Mouse (Mus musculus) limb, embryonic 15.5 days (tissue): ENCODE results near the gene Olfr339. TPM values are rescaled to one million over a fixed set of nuclear protein-coding genes. Genes with fewer than 3 reads are reported as not detected.
"Not testable (repeated sequence)": the region's sequence is repeated elsewhere in the genome, so short reads cannot be mapped to it uniquely, and the experiment has no call there.

ENCODE experiments used
- ATAC-seq: fragments of 200-750 bp; cut with Nextera tagmentation; 2 replicates; pipeline ENCODE4 v1.8.0; 2017; ENCODE audit warnings: low read depth, moderate TSS enrichment; ENCODE audit not compliant: insufficient number of reproducible peaks, low FRiP score, low TSS enrichment
- H3K27ac ChIP-seq: fragments of 300-500 bp; sonication (generic); 2 replicates; pipeline ENCODE4 v1.5.1; 2015; ENCODE audit warnings: moderate library complexity, mild to moderate bottlenecking, inconsistent platforms
- H3K27me3 ChIP-seq: fragments of 300-500 bp; sonication (generic); 2 replicates; pipeline ENCODE4 v1.6.1; 2015; ENCODE audit warnings: inconsistent platforms
- H3K36me3 ChIP-seq: fragments of 300-500 bp; sonication (generic); 2 replicates; pipeline ENCODE4 v1.6.1; 2015; ENCODE audit warnings: inconsistent platforms
- H3K4me1 ChIP-seq: fragments of 300-500 bp; sonication (generic); 2 replicates; pipeline ENCODE4 v1.6.1; 2015; ENCODE audit warnings: inconsistent platforms
- H3K4me2 ChIP-seq: fragments of 300-500 bp; sonication (generic); 2 replicates; pipeline ENCODE4 v1.6.1; 2015; ENCODE audit warnings: mild to moderate bottlenecking, inconsistent platforms
- H3K4me3 ChIP-seq: fragments of 300-500 bp; sonication (generic); 2 replicates; pipeline ENCODE4 v1.5.1; 2015; ENCODE audit warnings: mild to moderate bottlenecking, inconsistent platforms
- H3K9ac ChIP-seq: fragments of 300-500 bp; sonication (generic); 2 replicates; pipeline ENCODE4 v1.6.1; 2015; ENCODE audit warnings: inconsistent platforms
- H3K9me3 ChIP-seq: fragments of 300-500 bp; sonication (generic); 2 replicates; pipeline ENCODE4 v1.6.1; 2016; ENCODE audit warnings: inconsistent platforms
- WGBS: fragments of 180-500 bp; shearing (Covaris S2); methylation state at CpG from one replicate; pipeline ENCODE4 v1.1.7; 2015; 5-methylcytosine and 5-hydroxymethylcytosine counted together
- polyA plus RNA-seq: library from polyadenylated mRNA; unstranded; fragments of >200 nt; fragmentation: Nextera tagmentation; extraction: Ambion mirVana; gene quantifications from 2 replicates; pipeline ENCODE4 v1.2.1, GENCODE M21; 2015

The Olfr339 gene
- not detected in 2 replicates for polyA plus RNA-seq

DNA sequence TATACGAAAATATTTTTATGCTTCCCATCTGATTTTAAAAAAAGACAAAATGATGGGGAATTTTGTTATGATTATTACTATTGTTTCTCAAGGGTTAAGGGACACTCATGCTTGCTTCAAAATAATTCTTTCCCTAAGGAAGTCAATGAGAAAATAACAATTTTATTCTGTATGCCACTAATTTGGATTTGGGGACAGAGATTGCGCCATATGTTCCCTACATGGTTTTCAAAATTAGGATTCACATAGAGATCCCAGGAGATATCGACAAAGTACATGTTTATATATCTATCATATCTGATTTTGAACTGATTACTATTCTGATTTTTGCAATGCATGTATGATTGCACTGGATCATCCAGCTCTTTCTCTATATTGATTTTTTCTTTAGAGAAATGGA is at the start of gene Olfr339:
Olfr339 (plus strand) TSS at position 301 of the 400 bp plus-strand sequence.
- no peaks in the 10 kb centered on the region for H3K9me3 ChIP-seq
- H3K4me2 ChIP-seq = no peak within 1 kb of the TSS
- H3K4me3 ChIP-seq = no peak within 1 kb of the TSS
- H3K4me1 ChIP-seq = no peaks in the 10 kb centered on the region
- no peak for ATAC-seq
- no peak within 1 kb of the TSS for H3K9ac ChIP-seq
- H3K27me3 ChIP-seq = no peaks in the 10 kb centered on the region
- 82% methylated on average over 3 of the region's 3 CpGs for WGBS
- H3K27ac ChIP-seq = no peak within 1 kb of the TSS
- no peaks in the 10 kb centered on the region for H3K36me3 ChIP-seq

DNA sequence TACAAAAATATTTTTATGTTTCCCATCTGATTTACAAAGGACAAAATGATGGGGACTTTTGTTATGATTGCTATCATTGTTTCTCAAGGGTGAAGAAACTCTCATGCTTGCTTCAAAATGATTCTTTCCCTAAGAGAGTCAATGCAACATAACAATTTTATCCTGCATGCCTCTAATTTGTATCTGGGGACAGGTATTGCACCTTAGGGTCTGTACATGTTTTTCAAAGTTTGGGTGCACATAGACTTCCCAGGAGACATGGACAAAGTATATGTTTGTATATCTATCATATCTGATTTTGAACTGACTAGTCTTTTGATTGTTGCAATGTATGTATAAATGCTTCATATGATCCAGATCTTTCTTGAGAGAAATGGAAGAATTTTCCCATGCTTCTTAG is 45.5 kb upstream of the Olfr339 start, which contains the start of gene Olfr338:
Olfr338 (plus strand) TSS at position 301 of the 400 bp plus-strand sequence.
- H3K4me2 ChIP-seq = no peak within 1 kb of the TSS
- H3K36me3 ChIP-seq = no peaks in the 10 kb centered on the region
- no peaks in the 10 kb centered on the region for H3K4me1 ChIP-seq
- ATAC-seq = no peak
- no peaks in the 10 kb centered on the region for H3K27me3 ChIP-seq
- H3K9ac ChIP-seq = no peak within 1 kb of the TSS
- H3K4me3 ChIP-seq = no peak within 1 kb of the TSS
- no peaks in the 10 kb centered on the region for H3K9me3 ChIP-seq
- no peak within 1 kb of the TSS for H3K27ac ChIP-seq

DNA sequence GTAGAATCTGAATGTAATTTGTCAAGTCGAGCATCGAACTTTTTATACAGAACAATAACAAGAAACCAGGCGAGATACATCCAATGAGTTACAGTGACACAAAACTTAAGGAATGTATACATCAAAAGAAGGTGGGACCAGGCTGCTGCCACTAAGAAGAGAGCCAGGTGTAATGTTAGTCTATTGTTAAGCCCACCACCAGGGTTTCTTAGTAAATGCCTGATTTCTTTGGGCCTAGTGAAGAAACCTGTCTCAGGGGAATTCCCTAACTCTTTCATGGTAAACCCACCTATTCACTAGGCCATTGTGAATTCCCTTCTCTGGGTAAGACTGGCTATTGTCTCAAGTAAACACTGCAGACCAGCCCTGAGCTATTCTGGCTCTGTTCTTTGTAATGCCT is 3.6 kb upstream of the Olfr339 start:
- not testable (repeated sequence) for ATAC-seq, H3K27ac ChIP-seq, H3K9ac ChIP-seq, H3K9me3 ChIP-seq, H3K4me3 ChIP-seq, H3K4me2 ChIP-seq, H3K27me3 ChIP-seq, H3K36me3 ChIP-seq, H3K4me1 ChIP-seq
- WGBS = 89% methylated on average over 3 of the region's 3 CpGs

DNA sequence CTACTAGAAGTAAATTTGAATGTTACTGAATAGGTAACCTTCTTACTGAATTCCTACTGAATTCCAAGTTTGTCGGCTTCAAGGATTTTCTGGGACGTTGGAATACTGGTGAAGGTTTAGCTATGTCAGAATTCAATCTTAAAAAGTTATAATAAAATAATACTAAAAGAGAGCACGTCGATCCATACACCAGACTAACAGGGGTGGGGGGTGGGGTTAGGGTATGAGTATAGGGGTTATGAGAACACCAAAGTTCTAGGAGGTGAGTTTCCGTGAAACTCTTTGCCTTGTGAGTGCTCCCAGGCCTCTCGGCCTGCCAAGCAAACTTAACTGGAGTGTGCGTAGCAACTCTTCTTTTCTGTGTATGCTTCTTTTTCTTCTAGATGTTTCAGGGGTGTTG is 3.2 kb upstream of the Olfr339 start:
- H3K4me1 ChIP-seq, H3K36me3 ChIP-seq, H3K4me2 ChIP-seq, H3K27ac ChIP-seq, H3K27me3 ChIP-seq, H3K9ac ChIP-seq, ATAC-seq, H3K9me3 ChIP-seq, H3K4me3 ChIP-seq: not testable (repeated sequence)
- 88% methylated on average over 7 of the region's 7 CpGs for WGBS

DNA sequence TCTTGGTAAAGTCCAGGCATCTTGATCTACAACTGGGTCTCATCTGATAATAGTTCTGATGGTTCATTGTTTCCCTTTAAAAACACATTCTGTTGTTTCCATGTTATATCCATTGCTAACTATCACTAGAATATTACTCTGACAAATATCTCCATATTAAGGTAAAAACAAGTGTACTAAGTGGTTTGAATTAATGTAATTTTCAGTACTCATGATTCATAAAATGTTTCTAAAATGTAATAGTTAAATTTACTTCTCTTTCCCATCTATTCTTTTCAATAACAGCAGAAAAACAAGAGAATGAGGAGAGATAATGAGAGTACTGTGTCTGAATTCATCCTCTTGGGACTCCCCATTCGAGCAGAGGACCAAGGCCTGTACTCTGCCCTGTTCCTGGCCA is 33.5 kb downstream of the Olfr339 start, which contains the start of gene Olfr340:
Olfr340 (plus strand) TSS at position 301 of the 400 bp plus-strand sequence.
- Histone ChIP-seq H3K4me1 (no peaks in the 10 kb centered on the region), H3K36me3 (no peaks in the 10 kb centered on the region), H3K4me2 (no peak within 1 kb of the TSS), H3K27me3 (no peaks in the 10 kb centered on the region), H3K27ac (no peak within 1 kb of the TSS), H3K9ac (no peak within 1 kb of the TSS), H3K9me3 (no peaks in the 10 kb centered on the region; the same call in 1 of the 2 replicates), H3K4me3 (no peak within 1 kb of the TSS)
- WGBS = 74% methylated on average over 1 of the region's 1 CpGs
- ATAC-seq = no peak

DNA sequence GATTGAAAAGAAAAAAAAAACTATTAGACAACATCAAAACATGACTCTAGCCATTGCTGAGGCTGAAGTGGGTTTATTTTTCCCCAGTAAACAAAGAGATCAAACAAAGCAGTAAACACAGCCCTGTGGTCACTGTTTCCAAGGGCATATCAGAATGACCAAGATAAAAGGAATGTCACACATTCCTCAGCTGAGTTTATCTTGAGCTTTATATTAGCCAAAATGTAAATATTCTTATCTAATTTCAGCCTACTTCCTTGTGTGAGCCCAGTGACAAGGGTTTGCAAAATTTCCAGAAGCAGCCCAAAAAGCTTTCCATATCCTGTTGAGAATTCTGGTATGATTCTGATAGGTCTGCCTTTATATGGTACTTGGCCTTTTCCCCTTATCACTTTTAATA is 54.9 kb downstream of the Olfr339 start:
- H3K9ac ChIP-seq = no peak overlapping the region
- no peak overlapping the region for H3K27ac ChIP-seq
- no peaks in the 10 kb centered on the region for H3K27me3 ChIP-seq
- no peaks in the 10 kb centered on the region for H3K9me3 ChIP-seq
- H3K4me3 ChIP-seq = no peak overlapping the region
- H3K36me3 ChIP-seq = no peaks in the 10 kb centered on the region
- ATAC-seq = no peak
- H3K4me2 ChIP-seq = no peak overlapping the region
- H3K4me1 ChIP-seq = no peaks in the 10 kb centered on the region

Other genes starting within 250 kb of the Olfr339 start
- gene Ptgs1, start 188.5 kb upstream of the Olfr339 start, polyA plus RNA-seq = 21.8 and 23.0 TPM in 2 replicates
- gene Olfr338, start 45.4 kb upstream of the Olfr339 start, polyA plus RNA-seq = 0.03 TPM in 1 of 2 replicates, not detected in the other
- gene Olfr340, start 33.6 kb downstream of the Olfr339 start, polyA plus RNA-seq = not detected in 2 replicates
- gene Olfr341, start 63.5 kb downstream of the Olfr339 start, polyA plus RNA-seq = not detected in 2 replicates
- not detected in 2 replicates for gene Olfr342, start 106.1 kb downstream of the Olfr339 start, polyA plus RNA-seq
- not detected in 2 replicates for gene Olfr344, start 147.7 kb downstream of the Olfr339 start, polyA plus RNA-seq
- gene Olfr345, start 221.1 kb downstream of the Olfr339 start, polyA plus RNA-seq = not detected in 2 replicates